Mouse (Mus musculus) kidney, adult 18-20 months (tissue): ENCODE measurements around the gene Brms1.
A peak's percentile ranks its signal among the peaks of the same experiment; 100 is the strongest.

ENCODE experiments used
- DNase-seq: peaks from one replicate; pipeline ENCODE4 v3.0.0; 2021

The Brms1 gene

GRCm38 (mm10) chr19:5039301-5040114, 1.6 kb upstream of the Brms1 start:
- DNase-seq = peak; percentile 39

- no peak for DNase-seq
Observed at GRCm38 (mm10) chr19:5041588-5041987, 434 bp downstream of the Brms1 start.

DNA sequence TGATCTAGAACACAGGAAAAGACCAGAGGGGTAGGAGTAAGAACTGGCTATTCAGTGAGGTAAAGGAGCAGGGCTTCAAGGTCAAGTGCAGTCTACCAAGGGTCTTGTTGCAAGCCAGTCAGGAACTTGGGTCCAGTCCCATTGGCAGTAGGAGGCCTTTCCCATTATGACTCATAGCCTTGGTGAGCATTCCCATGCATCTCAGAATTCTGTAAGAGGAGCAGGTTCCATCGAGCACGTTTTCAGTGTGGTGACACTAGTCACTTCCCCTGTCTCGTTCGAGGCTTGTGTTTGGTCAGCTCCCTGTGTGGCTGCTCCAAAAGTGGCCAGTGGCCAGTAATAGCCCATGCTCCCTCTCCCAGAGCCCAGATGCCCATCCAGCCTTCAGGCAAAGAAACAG, 4.4 kb downstream of the Brms1 start:
- DNase-seq = no peak

DNA sequence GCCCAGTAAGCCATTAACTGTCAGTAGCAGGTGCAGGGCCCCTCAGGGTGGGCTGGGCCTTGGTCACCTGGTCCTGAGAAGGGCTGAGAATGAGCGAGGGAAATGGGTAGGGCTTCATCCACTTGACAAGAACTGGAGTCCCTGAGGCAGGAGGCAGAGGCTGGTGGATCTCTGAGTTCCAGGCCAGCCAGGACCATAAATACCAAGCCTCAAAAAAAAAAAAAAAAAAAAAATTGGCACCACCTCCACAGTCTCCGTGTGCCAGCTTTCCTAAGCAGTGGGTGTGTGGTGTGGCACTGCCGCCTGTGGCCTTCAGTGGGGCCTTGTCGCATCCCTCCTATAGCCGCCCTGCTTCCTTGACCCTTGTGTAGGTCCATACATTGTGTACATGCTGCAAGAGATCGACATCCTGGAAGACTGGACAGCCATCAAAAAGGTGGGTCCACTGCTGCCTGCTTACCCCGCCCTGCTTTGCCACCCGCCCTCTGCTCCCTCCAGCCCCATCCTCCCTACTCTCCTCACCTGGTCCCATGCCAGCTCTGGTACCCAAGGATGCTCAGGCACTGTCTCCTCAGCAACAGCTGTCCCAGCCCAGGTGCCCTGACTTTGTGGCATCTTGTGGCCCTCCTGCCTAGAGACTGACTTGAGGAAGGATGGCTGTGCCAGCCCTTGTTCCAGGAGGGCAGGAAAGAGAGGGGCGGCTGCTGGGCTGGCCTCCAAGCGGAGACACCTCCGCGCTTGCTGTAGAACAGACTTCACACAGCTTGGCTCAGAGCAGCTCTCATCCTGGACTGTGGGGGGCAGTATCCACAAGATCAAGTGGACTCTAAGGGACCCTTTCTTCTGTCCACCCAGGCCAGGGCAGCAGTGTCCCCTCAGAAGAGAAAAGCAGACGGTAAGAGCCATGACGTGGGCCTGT, 7.2 kb downstream of the Brms1 start:
- DNase-seq = no peak

DNA sequence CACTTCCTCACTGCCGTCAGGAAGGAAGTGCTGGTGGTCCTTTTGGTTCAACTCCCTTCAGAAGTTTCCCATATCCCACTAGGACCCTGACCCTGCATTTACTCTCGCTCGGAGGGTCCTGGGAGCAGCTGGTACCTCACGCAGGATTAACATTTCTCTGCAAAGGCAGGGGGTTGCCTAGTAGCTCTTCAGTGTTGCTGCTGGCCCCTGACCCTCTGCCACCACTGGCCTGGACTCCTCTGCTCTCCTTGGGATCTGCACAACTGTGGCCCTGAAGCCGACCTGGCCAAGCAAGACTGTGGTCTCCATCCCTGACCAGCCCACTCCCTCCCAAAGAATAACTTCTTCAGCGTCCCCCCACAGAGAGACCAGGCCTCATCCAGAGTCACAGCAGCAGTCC, 8.2 kb downstream of the Brms1 start:
- DNase-seq = no peak

DNA sequence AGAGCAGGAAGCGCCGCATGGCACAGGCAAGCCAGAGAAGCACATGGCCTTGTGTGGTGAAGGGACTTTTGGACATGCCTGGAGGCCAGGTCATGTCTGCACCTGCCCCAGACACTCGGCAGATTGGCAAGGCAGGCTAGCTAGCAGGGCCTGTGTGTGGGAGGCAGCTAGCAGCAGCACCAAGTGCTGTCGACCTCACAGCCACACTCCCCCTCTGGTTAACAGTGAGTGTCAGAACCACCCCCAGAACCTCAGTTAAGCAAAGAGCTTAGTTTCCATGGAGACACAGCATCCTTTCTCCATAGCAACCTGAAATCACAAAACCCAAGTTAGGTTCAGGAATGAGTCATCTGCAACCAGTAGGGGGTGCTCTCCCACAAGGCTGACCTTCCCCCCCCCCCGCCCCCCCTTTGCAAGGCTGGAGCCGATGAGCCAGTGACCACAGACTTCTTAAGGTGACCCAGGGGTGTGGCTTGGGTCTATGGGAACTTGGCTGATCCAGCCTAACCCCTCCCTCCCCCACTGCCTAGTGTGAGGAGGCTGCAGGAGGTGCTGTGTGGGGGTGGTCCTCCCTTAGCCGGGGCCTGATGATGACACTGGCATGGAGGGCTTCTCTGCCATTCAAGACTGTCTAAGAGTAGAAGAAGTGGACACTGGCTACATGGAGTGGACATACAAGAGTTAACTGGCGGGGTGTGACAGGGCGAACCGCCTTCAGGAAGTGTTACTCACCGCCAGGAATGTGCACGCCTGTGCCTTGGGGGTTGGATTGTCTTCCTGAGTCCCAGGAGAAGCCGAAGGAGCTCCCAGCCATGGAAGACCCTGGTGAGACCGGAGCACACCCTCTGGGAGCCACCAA, 9.1 kb downstream of the Brms1 start, which contains the start of gene Rin1:
Rin1 (plus strand) TSS at position 435 of the 859 bp plus-strand sequence.
- peak; percentile 62 for DNase-seq

- no peak for DNase-seq
Observed at GRCm38 (mm10) chr19:5051031-5051430, 9.9 kb downstream of the Brms1 start.

- no peak for DNase-seq
Observed at GRCm38 (mm10) chr19:5051515-5051914, 10.4 kb downstream of the Brms1 start.

- DNase-seq = no peak
Observed at GRCm38 (mm10) chr19:5052166-5052822, 11.1 kb downstream of the Brms1 start.

- no peak for DNase-seq
Observed at GRCm38 (mm10) chr19:5052853-5053252, 11.7 kb downstream of the Brms1 start.

- DNase-seq = peak; percentile 47
Observed at GRCm38 (mm10) chr19:5053909-5054308, 12.8 kb downstream of the Brms1 start.

DNA sequence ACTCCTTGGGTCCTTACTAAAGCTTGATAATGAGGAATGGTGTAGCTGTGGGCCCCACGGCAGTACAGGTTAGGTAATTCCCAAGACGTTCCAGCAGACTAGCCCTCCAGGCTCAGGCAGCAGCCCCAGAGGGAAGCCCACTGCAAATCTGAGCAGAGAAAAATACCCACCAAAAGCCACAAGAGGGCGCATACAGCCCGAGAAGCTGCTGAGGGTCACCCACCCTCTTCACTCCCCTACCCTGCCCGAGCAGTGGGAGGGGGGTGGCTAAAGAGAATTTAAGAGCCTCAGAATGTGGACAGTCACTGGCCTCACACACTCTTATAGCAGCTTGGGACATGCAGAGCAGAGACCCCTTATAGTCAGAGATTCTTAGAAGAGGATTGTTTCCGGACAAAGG, 15.1 kb downstream of the Brms1 start:
- peak; percentile 34 for DNase-seq

DNA sequence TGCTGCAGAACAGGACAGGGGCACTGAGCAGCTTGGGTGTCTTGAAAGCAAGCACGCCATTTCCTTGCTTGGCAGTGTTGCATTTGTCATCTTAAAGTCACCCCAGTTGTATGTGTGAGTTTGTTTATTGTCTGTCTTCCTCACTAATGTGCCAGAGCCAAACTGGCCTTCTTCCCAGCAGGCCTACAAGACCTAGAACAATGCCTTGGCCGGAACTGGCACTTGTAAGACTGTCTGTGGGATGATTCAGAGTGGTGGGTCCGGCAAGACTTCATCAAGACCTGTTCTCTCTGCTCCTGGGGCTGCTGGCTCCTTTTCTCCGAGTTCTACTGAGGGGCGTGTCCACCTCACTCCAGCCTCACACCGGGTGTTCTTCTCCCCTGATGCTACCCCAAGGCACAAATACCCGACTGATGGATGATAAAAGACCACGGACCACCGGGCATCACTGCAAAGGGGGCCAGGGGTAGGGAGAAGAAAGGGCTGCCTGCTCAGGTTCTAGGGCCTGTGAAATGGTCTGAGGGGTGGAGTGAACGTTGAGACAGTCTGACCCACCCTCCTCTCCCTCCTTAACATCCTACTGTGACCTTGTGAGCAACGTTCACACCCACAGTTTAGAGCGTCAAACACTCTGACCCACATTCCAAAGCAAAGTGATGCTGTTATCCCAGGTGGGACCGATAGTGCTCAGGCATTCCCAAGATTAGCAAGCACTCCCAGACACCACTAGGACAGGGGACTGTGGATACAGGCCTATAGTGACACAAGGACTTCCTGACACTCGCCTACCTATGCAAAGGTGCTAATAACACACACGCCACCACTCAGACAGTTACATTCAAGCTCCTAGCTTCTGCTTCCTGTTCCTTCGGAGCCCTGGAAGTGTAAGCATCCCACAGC, 17.0 kb downstream of the Brms1 start:
- no peak for DNase-seq

GRCm38 (mm10) chr19:5058801-5059771, 17.9 kb downstream of the Brms1 start:
- DNase-seq = no peak

DNA sequence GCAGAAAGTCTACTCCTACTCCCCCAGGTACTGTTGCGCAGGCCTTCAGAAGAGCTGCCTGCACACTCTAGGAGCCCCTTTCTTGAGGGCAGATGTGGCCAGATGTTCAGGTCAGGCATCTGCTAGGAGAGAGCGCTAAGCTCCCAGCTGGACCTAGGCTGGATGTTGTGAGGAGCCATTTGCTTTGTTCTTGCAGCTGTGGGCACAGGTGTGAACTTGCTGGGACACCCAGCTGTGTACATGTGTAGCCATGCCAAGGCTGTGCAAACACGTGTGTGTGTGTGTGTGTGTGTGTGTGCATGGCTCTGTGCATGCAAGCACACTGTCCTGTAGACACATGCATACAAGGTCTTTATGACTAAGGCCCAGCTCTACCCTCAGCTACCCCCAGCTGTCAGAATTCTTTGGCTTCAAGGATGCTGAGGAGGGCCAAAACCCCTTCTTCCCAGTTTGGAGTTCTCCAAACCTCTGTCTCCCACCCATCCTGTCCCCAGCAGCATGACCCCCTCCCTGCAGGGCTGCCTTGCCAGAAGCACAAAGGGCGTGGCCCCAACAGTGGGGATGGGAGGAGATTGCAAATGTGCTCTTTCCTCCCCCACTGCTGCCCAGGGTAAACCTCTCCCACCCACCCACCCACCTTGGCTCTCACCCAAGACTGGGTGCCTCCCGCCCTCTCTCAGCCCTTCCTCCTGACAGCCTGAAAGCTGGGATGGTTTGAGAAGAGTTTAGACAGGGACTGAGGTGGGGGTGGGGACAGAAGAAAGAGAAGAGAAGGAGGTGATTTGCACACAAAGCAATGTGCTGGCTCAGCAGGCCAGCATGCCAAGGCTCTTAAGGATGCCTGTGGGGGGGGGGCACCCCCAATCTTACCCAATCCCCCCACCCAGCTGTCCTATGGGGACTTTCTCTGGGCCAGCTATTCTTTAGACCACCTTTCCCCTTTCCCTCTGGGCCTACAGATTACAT, 19.5 kb downstream of the Brms1 start:
- no peak for DNase-seq

DNA sequence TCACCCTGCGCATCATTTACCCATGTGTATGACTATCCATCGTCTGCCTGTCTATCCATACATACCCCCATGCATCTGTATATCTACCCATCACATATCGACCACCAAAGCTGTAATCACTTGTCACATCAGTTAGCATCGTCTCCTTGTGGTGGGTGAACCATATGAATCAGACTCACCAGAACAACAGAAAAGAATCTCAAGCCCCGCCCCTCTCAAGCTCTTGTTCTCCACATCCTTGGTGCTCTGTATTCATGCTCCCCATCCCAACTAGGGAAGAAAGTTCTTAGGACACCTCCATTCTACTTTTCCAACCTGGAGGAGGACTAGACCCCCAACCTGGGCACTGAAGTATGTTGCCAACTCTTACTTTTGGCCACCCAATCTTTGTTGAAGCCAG, 20.9 kb downstream of the Brms1 start:
- DNase-seq = no peak

DNA sequence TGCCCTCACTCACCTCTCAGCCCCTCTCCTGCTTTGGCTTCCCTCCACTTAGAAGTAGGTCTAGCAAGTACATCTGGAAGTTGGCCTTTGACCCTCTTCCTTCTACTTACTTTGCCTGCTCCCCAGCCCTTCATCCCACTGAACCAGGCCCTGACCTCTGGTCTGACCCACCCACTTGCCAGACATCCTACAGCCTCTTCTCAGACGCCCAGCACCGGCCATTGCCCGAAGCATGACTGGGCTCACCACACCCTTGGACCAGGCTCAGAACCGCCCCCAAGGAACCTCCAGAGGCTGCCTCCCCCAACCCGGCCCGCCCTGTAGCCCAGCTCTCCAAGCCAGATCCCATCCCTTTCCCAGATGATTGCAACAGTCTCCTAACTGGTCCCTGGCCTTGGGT, 21.3 kb downstream of the Brms1 start:
- DNase-seq = no peak

DNA sequence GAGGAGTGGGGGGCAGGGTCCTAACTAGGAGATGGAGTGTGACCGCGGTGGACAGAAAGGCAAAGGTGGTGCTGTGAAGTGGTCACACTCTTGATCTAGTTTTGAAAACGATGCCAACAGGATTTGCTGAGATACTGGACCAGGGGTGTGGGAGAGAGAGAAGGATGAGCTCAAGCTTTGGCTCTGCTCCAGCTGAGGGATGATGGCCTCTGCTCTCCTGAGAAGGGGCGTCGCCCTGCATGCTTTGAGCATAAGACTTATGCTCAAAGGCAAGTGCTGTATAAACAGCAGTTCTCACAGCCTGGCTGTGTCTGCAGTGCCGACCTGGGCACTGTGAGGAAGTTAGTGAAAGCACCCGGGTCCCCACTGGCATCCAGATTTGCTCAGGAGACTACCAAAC, 23.9 kb downstream of the Brms1 start:
- no peak for DNase-seq
